Mouse (Mus musculus) G1E (cell line): ENCODE measurements around the gene Vegfb. TPM values are rescaled to one million over a fixed set of nuclear protein-coding genes. Genes with fewer than 3 reads are reported as not detected.

ENCODE experiments used
- ATAC-seq: 2 replicates; pipeline ENCODE4 v1.8.0; 2016; ENCODE audit warnings: mild to moderate bottlenecking; ENCODE audit not compliant: insufficient number of reproducible peaks, poor library complexity, low FRiP score, severe bottlenecking; ENCODE audit errors: extremely low read depth
- DNase-seq: peaks from one replicate; pipeline ENCODE4 v3.0.0; 2012; ENCODE audit warnings: low spot score
- H3K27me3 ChIP-seq: 2 replicates; pipeline ENCODE4 v1.6.1; 2012; ENCODE audit warnings: mild to moderate bottlenecking, low read length, inconsistent platforms; ENCODE audit not compliant: insufficient read depth
- H3K36me3 ChIP-seq: replicated peaks from 2 replicates; pipeline ENCODE3; 2012; ENCODE audit warnings: mild to moderate bottlenecking, inconsistent platforms
- H3K4me1 ChIP-seq: 2 replicates; pipeline ENCODE4 v1.6.1; 2012; ENCODE audit warnings: low read depth, low read length, inconsistent platforms, mixed read lengths; ENCODE audit not compliant: insufficient read depth
- H3K4me3 ChIP-seq: 2 replicates; pipeline ENCODE4 v1.5.1; 2012; ENCODE audit warnings: low read depth, mild to moderate bottlenecking, inconsistent platforms, low read length, moderate library complexity, mixed read lengths
- H3K9me3 ChIP-seq: replicated peaks from 2 replicates; pipeline ENCODE4 v1.6.1; 2012; ENCODE audit warnings: inconsistent platforms
- CTCF ChIP-seq: IDR thresholded peaks from 2 replicates; pipeline ENCODE4 v1.5.1; 2012; ENCODE audit warnings: low read depth, low read length, inconsistent platforms, mixed read lengths
- GATA1 ChIP-seq: IDR thresholded peaks from 2 replicates; pipeline ENCODE4 v1.6.1; 2012; ENCODE audit warnings: borderline replicate concordance, low read length, inconsistent platforms, mixed read lengths
- GATA2 ChIP-seq: IDR thresholded peaks from 2 replicates; pipeline ENCODE4 v1.6.1; 2012; ENCODE audit warnings: low read depth, low read length, inconsistent platforms, borderline replicate concordance
- POLR2AphosphoS5 ChIP-seq: IDR thresholded peaks from 2 replicates; pipeline ENCODE4 v1.6.1; 2012; ENCODE audit warnings: low read depth, low read length, inconsistent platforms; ENCODE audit not compliant: insufficient replicate concordance
- TAL1 ChIP-seq: conservative IDR thresholded peaks from 2 replicates; pipeline ENCODE4 v1.6.1; 2012; ENCODE audit warnings: low read depth, low read length, inconsistent platforms, mixed read lengths
- polyA plus RNA-seq: library from polyadenylated mRNA; stranded (reverse); fragments of >175 nt; gene quantifications from 2 replicates; pipeline ENCODE4 v1.2.3, GENCODE M21; 2012
- total RNA-seq, 2 experiments: library from RNA; stranded (forward) in 1 of 2; stranded (reverse) in 1 of 2; fragments of 200-1000 nt in 1 of 2; fragments of >200 nt in 1 of 2; fragmentation: Nextera tagmentation in 1 of 2; gene quantifications; 2 replicates each; pipeline ENCODE4 v1.2.3; 2014 to 2017

Vegfb gene
- total and polyA plus RNA-seq, 3 experiments = 20.2 to 92.6 (median 29.6) TPM

DNA sequence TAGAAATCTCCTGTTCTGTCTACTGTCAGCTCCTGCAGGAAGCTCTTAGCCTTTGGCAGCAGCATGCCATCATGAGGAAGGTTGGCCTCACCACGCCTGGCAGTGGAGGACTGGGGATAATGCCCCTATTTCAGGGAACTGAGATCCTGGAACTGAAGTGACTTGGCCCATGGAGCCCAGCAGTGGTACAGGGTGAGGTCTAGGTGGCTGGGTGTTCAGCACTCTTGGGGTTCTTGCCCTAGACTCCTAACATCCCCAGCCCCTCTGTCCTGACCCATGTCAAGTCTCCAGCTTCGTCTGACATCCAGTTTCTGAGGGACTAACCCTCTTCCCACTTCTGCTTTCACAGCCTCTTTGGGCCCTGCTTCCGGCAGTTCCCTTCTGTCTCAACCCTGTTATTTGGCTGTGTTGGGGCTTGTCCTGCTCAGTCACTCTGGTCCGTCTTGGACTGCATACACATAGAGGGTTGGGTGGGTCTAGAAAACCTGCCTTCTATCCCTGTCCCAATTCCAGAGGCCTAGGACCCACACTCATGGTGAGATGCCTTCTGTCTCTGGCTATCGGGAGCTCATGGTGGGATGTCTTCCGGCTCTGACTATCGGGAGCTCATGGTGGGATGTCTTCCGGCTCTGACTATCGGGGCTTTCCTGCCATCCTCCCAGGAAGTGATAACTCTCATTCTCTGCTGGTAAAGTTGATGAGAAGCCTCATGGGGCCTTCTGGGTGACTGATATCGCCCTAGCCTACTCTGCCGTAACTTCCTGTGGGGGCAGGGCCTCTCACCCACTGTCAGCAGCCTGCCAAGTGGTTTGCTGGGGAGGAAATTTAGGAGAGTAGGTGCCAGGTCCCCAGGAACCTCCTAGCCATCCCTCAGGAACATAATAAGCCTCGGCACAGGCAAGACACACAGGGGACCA, 30.3 kb upstream of the Vegfb start:
- DNase-seq (peak; percentile 55), ATAC-seq (peak; percentile 59)
- H3K4me3 ChIP-seq = peak overlapping the region; percentile 67
- TF ChIP-seq TAL1 = no peak
- TF ChIP-seq POLR2AphosphoS5 = no peak
- no peak for TF ChIP-seq GATA1
- TF ChIP-seq GATA2 = no peak
- TF ChIP-seq CTCF = no peak
- H3K9me3 ChIP-seq = no peaks in the 10 kb centered on the region
- no peaks in the 10 kb centered on the region for H3K27me3 ChIP-seq
- H3K36me3 ChIP-seq = peaks cover 95% of the 10 kb centered on the region
- H3K4me1 ChIP-seq = peaks cover 58% of the 10 kb centered on the region

DNA sequence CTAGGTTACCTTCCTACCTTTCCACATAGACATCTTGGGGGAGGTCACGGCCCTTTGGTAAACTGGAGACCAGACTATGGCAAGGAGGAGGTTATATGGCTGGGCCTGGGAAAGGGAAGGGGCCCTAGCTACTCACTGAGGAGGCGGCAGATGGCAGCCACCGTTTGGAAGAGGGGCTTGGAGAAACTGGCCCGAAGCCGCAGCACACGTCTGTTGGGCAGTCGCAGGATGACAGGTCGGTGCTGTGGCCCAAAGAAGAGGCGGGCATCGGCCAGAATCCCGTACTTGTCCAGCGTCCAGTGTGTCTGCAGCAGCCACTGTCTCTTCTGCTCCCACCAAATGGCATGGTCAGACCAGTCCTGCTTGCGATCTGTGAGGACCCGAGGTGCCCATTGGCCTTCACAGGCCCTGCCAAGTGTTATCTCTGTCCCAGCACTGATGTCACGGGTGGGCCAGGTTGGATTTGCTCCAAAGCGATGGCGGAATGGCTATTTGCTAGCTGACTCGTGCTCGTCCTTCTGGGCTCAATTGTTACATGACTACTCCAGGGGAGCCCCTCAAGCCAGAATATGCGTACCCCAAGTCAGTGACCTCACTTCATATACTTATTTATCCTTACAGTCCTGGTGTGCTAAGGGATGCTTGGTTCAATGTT, 27.2 kb upstream of the Vegfb start:
- Histone ChIP-seq H3K4me3 (no peak overlapping the region), H3K9me3 (no peaks in the 10 kb centered on the region), H3K4me1 (peaks cover 35% of the 10 kb centered on the region), H3K27me3 (no peaks in the 10 kb centered on the region), H3K36me3 (peaks cover 80% of the 10 kb centered on the region)
- TF ChIP-seq POLR2AphosphoS5 (no peak), TAL1 (no peak), CTCF (no peak), GATA2 (no peak), GATA1 (no peak)
- DNase-seq (no peak), ATAC-seq (no peak)

DNA sequence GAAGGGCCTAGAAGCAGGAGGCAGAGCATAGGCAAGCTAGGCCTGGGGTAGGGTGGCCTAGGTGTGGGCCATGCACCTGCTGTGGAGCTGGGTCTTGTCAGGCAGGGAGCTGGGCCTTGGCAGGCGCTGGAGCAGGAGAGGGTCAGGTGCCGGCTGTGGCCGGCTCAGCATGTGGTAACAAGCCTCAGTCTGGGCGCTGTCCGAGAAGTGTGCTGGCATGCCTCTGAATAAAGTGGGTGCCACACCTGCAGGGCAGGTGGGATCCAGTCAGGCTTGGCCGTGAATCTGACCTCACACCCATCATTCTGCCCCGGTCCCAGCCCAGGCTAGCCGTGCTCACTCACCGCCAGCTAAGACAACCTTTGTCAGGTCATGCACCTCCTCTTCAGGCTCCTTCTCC, 26.5 kb upstream of the Vegfb start:
- TF ChIP-seq GATA2 (no peak), GATA1 (no peak), POLR2AphosphoS5 (no peak), TAL1 (no peak)
- Histone ChIP-seq H3K36me3 (peaks cover 79% of the 10 kb centered on the region), H3K4me1 (peaks cover 29% of the 10 kb centered on the region), H3K4me3 (no peak overlapping the region), H3K9me3 (no peaks in the 10 kb centered on the region), H3K27me3 (no peaks in the 10 kb centered on the region)
- ATAC-seq (no peak), DNase-seq (no peak)

DNA sequence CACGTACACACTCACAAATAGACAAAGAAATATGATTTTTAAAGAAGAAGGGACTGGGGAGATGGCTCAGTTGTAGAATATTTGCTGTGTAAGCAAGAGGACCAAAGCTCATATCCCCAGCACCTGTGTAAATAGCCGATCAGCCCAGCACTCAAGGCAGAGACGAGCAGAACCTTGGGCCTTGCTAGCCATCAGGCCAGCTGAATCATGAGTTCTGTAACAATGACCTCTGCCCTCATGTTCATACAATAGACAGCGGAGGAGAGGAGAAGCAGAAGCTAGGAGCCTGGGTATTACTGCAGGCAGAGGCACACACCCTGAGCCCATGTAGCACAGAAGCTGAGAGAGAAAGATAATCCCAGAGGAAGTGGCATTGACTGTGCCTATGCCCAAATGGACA, 25.0 kb upstream of the Vegfb start:
- ATAC-seq (no peak), DNase-seq (no peak)
- Histone ChIP-seq H3K36me3 (peaks cover 75% of the 10 kb centered on the region), H3K9me3 (no peaks in the 10 kb centered on the region), H3K4me1 (peaks cover 17% of the 10 kb centered on the region), H3K4me3 (no peak overlapping the region), H3K27me3 (no peaks in the 10 kb centered on the region; the same call in 1 of the 2 replicates)
- TF ChIP-seq TAL1 (no peak), GATA2 (no peak), CTCF (no peak), GATA1 (no peak), POLR2AphosphoS5 (no peak)

DNA sequence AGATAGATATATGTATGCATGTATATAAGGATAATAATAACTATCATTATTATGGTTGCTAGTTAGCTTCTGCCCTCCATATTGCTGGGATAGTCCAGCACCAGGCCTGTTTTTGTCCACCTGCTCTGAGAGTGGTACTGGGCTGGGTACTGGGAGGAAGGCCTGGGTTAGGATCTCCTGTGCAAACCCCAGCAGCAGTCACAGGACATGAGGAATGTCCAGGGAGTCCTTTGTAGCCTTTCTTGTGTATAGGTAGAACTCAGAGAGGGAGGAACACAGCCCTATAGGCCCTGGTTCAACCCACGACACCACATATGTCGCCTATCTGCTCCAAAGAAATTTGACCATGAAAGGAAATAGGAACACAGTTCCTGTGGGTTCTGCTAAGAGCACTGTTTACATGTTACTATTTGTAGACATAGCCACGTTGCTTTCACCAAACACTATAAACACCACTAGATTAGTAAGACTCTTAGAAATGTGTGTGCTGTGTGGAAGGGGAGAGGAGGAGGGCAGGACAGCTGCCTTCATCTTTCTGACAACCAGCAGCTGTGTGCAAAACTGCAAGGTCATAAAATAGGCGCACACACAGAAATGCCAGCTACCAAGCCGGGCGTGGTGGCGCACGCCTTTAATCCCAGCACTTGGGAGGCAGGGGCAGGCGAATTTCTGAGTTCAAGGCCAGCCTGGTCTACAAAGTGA, 19.6 kb upstream of the Vegfb start:
- DNase-seq (no peak), ATAC-seq (no peak)
- Histone ChIP-seq H3K9me3 (no peaks in the 10 kb centered on the region), H3K4me3 (no peak overlapping the region), H3K36me3 (peaks cover 72% of the 10 kb centered on the region), H3K27me3 (no peaks in the 10 kb centered on the region; the same call in 1 of the 2 replicates), H3K4me1 (peaks cover 3% of the 10 kb centered on the region; the same call in 1 of the 2 replicates)
- TF ChIP-seq TAL1 (no peak), POLR2AphosphoS5 (no peak), GATA1 (no peak), GATA2 (no peak), CTCF (no peak)
